Comparison of ENCODE assay signal across 7 mouse cellular contexts in the genomic region with DNA sequence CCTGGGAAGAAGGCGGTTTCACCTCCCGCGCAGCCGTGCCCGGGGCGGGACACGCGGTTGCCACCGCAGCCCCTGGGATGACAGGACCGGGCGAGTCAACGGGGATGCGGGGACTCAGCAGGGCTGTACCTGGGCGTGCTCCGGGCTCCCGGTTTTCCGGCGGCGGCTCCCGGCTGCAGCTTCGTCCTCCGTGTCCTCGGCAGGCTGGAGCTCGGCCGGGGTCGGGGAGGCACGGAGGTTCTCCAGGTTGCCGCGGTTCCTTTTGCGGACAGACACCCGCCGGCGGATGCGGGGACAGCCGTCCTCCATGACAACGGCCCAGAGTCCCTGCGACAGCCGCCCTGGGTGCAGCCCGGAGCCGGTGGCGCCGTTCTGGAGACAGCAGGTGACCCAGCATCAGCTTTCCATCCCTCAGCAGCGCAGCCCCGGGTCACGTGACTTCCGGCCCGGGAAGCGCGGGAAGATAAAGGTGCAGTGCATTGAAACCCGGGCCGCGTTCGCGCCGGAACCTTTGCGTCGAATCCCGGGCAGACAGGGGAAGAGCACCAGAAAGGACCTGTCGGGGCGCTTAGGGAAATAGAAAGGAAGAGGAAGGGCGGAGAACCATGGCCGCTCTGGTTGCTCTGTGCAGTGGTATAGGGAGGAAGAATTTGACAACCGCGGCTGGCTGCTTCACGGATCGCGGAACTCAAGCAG. TPM values are rescaled to one million over a fixed set of nuclear protein-coding genes. Genes with fewer than 3 reads are reported as not detected.
A peak's percentile ranks its signal among the peaks of the same experiment; 100 is the strongest.
DNase-seq lines count a peak whose midpoint lies in the region; ATAC-seq lines count a peak whose summit lies in the region.

A gene (minus strand): TSS at position 434 of the 696 bp plus-strand sequence.
A gene (plus strand): TSS at position 463 of the 696 bp plus-strand sequence.

- H3K4me1 ChIP-seq in embryonic facial prominence, embryonic 11.5 days (ENCODE audit: control insufficient read depth, insufficient read depth, low read length) = peaks cover 2% of the 10 kb centered on the region; the same call in 1 of the 2 replicates
- H3K4me1 ChIP-seq in limb, embryonic 11.5 days (ENCODE audit: control insufficient read depth, insufficient read depth, low read length) = peaks cover 9% of the 10 kb centered on the region; the same call in 1 of the 2 replicates
- H3K4me1 ChIP-seq in midbrain, embryonic 14.5 days (ENCODE audit: control insufficient read depth, insufficient read depth, low read length) = peaks cover 16% of the 10 kb centered on the region

- H3K27me3 ChIP-seq in embryonic facial prominence, embryonic 11.5 days (ENCODE audit: control insufficient read depth, insufficient read depth, low read length) = no peaks in the 10 kb centered on the region
- H3K27me3 ChIP-seq in limb, embryonic 11.5 days (ENCODE audit: control insufficient read depth, insufficient read depth, low read length) = no peaks in the 10 kb centered on the region
- no peaks in the 10 kb centered on the region for H3K27me3 ChIP-seq in midbrain, embryonic 14.5 days (ENCODE audit: control insufficient read depth, insufficient read depth, low read length)

- peak; percentile 95 for DNase-seq in adrenal gland, postnatal 14 days
- DNase-seq in embryonic facial prominence, embryonic 11.5 days (ENCODE audit: low spot score) = peak; percentile 95
- DNase-seq in heart, adult 11 months = peak; percentile 99
- DNase-seq in kidney, adult 18-20 months = peak; percentile 91
- peak; percentile 95 for DNase-seq in limb, embryonic 11.5 days (ENCODE audit: low spot score)
- peak; percentile 97 for DNase-seq in midbrain, embryonic 14.5 days
- peak; percentile 78 to 82 for DNase-seq in spleen, adult 18-20 months

- no peaks in the 10 kb centered on the region; the same call in none of the 2 replicates for H3K36me3 ChIP-seq in embryonic facial prominence, embryonic 11.5 days (replicated peaks; ENCODE audit: control insufficient read depth, insufficient read depth, low read depth, low read length)
- H3K36me3 ChIP-seq in limb, embryonic 11.5 days (ENCODE audit: control insufficient read depth, insufficient read depth, low read length) = no peaks in the 10 kb centered on the region
- peaks cover 36% of the 10 kb centered on the region for H3K36me3 ChIP-seq in midbrain, embryonic 14.5 days (ENCODE audit: control insufficient read depth, insufficient read depth, low read length)

- no peak within 1 kb of the TSS for H3K27ac ChIP-seq in embryonic facial prominence, embryonic 11.5 days (replicated peaks; ENCODE audit: low read depth, low read length)
- no peak within 1 kb of the TSS for H3K27ac ChIP-seq in limb, embryonic 11.5 days (replicated peaks; ENCODE audit: low read depth, low read length)
- H3K27ac ChIP-seq in midbrain, embryonic 14.5 days (replicated peaks; ENCODE audit: low read depth, low read length) = peak within 1 kb of the TSS; percentile 70

- peak within 1 kb of the TSS; percentile 82 for H3K9ac ChIP-seq in embryonic facial prominence, embryonic 11.5 days (replicated peaks; ENCODE audit: low read length)
- H3K9ac ChIP-seq in limb, embryonic 11.5 days (ENCODE audit: low read length) = peak within 1 kb of the TSS; percentile 79
- H3K9ac ChIP-seq in midbrain, embryonic 14.5 days (replicated peaks; ENCODE audit: low read length) = peak within 1 kb of the TSS; percentile 80

- under 1% methylated on average over 67 of the region's 67 CpGs for WGBS in embryonic facial prominence, embryonic 11.5 days
- WGBS in limb, embryonic 11.5 days = under 1% methylated on average over 67 of the region's 67 CpGs
- under 1% methylated on average over 67 of the region's 67 CpGs for whole genome bisulfite sequencing in midbrain, embryonic 14.5 days

- peak within 1 kb of the TSS; percentile 75 for H3K4me3 ChIP-seq in embryonic facial prominence, embryonic 11.5 days (ENCODE audit: low read depth, low read length)
- peak within 1 kb of the TSS; percentile 81 for H3K4me3 ChIP-seq in limb, embryonic 11.5 days (ENCODE audit: low read depth, low read length)
- peak within 1 kb of the TSS; percentile 84 for H3K4me3 ChIP-seq in midbrain, embryonic 14.5 days (replicated peaks; ENCODE audit: low read depth, low read length)

- peak; percentile 95 for ATAC-seq in embryonic facial prominence, embryonic 11.5 days (replicated peaks; ENCODE audit: insufficient number of reproducible peaks, low FRiP score, low TSS enrichment, low read depth)
- peak; percentile 94 for ATAC-seq in limb, embryonic 11.5 days (ENCODE audit: insufficient number of reproducible peaks, low FRiP score, low TSS enrichment, low read depth)
- peak; percentile 98 for ATAC-seq in midbrain, embryonic 14.5 days (ENCODE audit: low FRiP score, low TSS enrichment)

- H3K9me3 ChIP-seq in embryonic facial prominence, embryonic 11.5 days (replicated peaks; ENCODE audit: control insufficient read depth, low read length) = no peaks in the 10 kb centered on the region
- no peaks in the 10 kb centered on the region for H3K9me3 ChIP-seq in limb, embryonic 11.5 days (ENCODE audit: control insufficient read depth, low read length)
- H3K9me3 ChIP-seq in midbrain, embryonic 14.5 days (ENCODE audit: control insufficient read depth, low read length) = no peaks in the 10 kb centered on the region

- peak within 1 kb of the TSS; percentile 92 for H3K4me2 ChIP-seq in embryonic facial prominence, embryonic 11.5 days (ENCODE audit: low read depth, low read length)
- H3K4me2 ChIP-seq in limb, embryonic 11.5 days (ENCODE audit: low read depth, severe bottlenecking) = peak within 1 kb of the TSS; percentile 90
- H3K4me2 ChIP-seq in midbrain, embryonic 14.5 days (ENCODE audit: low read length) = peak within 1 kb of the TSS; percentile 92

RNA-seq across cellular contexts. Expression of the first gene that starts in this region (rescaled TPM):
- total RNA-seq in adrenal gland, postnatal 14 days (2021) = 6.6 and 8.6 TPM in 2 replicates
- 17.6 and 21.6 TPM in 2 replicates for polyA plus RNA-seq in embryonic facial prominence, embryonic 11.5 days (2014; fragmentation: Nextera tagmentation; extraction: Ambion mirVana)
- polyA plus RNA-seq in limb, embryonic 11.5 days (2014; fragmentation: Nextera tagmentation; extraction: Ambion mirVana) = 25.3 and 27.6 TPM in 2 replicates
- 23.9 and 25.4 TPM in 2 replicates for polyA plus RNA-seq in midbrain, embryonic 14.5 days (2014; fragmentation: Nextera tagmentation; extraction: Ambion mirVana)

RNA-seq across cellular contexts. Expression of the second gene that starts in this region (rescaled TPM):
- total RNA-seq in adrenal gland, postnatal 14 days (2021) = 91.8 and 110 TPM in 2 replicates
- polyA plus RNA-seq in embryonic facial prominence, embryonic 11.5 days (2014; fragmentation: Nextera tagmentation; extraction: Ambion mirVana) = 178 TPM in 2 replicates
- 191 and 199 TPM in 2 replicates for polyA plus RNA-seq in limb, embryonic 11.5 days (2014; fragmentation: Nextera tagmentation; extraction: Ambion mirVana)
- polyA plus RNA-seq in midbrain, embryonic 14.5 days (2014; fragmentation: Nextera tagmentation; extraction: Ambion mirVana) = 160 and 171 TPM in 2 replicates
